Mouse (Mus musculus) erythroblast, embryonic 14.5 days (primary cell): ENCODE results near the gene Nop53.

Source experiments
- GATA1 ChIP-seq: IDR thresholded peaks from 2 replicates; pipeline ENCODE4 v1.6.1; 2012; ENCODE audit warnings: low read length, inconsistent platforms, mixed read lengths
- TAL1 ChIP-seq: IDR thresholded peaks from 3 replicates; pipeline ENCODE4 v1.6.1; 2012; ENCODE audit warnings: low read length, inconsistent platforms, mixed read lengths

- TF ChIP-seq GATA1 (no peak), TAL1 (no peak)
Measured at GRCm38 (mm10) chr7:15960691-15961090, 14.8 kb upstream of the Nop53 start.
